Mouse (Mus musculus) ovary, postnatal 14 days (tissue): ENCODE measurements around the gene Klf11.
"Not testable (repeated sequence)": the region's sequence is repeated elsewhere in the genome, so short reads cannot be mapped to it uniquely, and the experiment has no call there.

Source experiments
- DNase-seq: peaks from one replicate; pipeline ENCODE4 v3.0.0; 2022; ENCODE audit warnings: low spot score

The Klf11 gene

DNA sequence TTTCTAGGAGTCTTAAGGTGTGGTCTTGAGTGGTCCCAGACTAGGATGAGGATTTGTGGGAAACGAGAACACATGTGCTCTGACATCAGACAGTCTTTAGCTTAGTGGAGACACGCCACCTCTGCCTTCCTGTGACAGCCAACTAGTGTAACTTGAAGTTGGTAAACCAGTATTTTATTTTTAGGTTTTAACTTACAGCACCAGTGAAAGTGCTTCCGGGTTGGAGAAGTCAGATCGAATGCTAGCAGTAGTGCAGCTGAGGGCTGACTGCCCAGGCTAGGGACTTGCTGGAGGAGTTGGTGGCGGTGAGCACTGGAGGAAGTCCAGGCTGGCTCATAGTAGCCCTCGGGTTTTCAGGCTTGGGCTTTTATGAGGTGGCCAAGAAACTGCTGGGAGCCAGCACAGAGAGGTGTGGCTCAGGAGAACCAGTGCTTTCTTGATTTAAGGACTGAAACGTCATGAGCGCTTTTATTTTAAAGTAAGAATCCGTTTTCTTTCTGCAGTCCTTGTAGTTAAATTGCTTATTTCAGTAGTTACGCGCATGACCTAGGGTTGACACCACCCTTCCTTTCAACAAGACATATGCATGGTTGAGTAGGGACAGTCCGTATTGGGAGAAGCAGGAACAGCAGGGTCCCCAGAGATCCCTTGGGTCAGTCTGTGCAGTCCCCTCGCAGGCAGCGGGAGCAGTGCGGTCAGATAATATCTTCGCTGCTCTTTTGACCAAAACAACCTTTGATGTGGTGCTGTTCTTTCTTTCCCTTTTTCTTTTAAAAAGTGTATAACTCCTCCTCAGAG lies 3.2 kb downstream of the Klf11 start:
- no peak for DNase-seq

DNA sequence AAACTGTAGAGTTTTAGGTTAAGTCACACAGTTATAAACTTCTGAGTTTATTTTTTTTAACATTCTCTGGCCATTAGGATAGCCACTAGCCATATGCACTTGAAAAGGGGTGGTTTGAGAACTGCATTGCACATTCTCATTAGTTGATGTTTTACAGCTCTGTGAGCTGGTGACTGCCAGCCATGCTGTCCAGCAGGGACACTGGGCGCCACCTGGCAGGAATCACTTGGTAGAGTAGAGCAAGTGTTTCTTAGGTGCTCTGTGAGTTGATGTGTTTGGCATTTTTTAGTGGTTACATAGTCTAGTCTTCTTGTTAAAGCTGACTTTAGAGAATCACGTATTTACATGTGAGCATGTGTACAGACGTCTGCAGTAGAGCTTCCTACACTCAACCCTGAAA lies 5.4 kb downstream of the Klf11 start:
- no peak for DNase-seq

DNA sequence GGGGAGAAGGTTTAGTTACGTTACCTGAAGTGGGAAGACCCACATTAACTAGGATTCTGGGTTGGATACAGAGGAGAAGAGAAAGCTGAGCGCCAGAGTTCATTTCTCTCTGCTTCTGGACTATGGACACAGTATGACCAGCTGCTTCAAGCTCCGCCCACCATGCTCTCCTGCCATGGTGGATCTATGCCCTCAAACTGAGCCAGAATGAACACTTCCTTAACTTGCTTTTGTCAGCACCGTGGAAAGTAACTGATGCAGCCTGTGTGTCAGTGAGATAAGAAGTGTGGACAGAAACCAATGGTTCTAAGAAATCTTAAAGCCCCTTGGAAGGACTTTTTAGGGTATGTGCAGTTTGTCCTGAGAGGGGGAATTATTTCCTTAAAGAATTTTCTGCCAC lies 7.9 kb downstream of the Klf11 start:
- DNase-seq, result no peak

DNA sequence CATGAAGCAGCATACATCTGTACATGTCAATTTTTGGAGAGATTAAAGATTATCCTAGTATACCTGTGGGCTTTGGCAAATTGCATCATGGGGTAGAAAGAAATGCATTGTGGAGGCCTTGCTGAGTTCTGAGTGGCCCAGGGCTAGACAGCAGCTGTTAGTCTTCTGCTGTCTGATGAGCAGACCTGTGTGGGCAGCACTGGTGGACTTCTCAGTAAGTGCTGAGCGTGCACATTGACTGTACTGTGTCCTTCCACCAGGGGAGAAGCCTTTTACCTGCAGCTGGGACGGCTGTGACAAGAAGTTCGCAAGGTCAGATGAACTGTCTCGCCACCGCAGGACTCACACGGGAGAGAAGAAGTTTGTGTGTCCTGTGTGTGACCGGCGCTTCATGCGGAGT lies 8.8 kb downstream of the Klf11 start:
- no peak for DNase-seq

DNA sequence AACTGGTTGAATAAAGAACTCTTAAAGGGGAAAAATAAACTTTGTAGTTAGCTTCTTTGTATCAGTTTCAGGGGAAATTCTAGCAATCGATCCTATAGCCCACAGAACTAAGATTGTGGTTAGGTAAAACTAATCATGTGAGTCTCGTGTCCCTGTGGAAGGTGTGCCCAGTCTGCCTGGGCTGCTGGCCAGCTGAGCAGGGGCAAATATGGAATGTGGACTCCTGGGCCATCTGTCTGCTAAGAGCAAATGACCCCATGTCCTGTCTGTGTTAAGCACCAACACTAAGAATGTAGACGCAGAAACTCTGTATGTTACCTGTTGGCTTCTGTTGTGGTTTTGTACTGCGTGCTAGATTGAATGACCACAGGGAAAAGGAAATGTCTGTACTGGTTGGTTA lies 10.0 kb downstream of the Klf11 start:
- DNase-seq, result no peak

DNA sequence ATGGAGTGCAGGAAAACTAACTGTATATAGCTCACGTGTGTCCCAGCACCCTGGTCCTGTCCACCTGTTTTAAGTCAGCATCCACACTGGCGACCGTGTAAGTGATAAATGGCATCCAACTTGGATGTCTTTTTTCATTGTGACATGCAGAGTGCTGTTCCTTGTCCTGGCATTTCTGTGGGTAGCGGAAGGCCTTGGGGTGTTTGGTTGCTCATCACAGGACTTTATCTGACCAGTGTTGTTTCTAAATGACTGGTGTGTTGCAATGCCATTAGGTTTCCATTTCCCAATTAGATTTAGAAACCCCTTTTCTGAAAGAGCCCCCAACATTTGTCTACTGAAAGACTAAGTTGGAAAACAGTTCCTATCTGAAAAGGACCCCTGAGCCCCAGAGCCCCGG lies 11.1 kb downstream of the Klf11 start:
- DNase-seq, result no peak

DNA sequence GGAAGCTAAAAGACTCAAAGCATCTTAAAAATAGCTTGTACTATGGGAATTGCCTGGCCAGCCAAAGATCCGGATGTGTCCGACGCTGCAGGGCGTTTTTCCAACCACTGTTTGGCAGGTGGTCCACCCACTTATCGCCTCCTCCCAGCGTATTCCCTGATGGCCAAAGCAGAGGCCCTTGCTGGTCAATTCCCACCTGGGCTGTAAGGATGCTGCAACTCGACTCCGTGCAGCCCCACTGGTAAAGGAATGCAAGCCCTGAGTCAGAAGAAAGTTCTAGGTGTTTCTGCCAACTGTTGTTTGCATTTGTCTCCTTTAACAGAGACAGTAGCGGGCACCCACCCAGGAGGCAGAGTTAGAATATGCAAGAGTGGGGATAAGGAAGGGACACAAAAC lies 29.0 kb downstream of the Klf11 start:
- DNase-seq, result no peak

DNA sequence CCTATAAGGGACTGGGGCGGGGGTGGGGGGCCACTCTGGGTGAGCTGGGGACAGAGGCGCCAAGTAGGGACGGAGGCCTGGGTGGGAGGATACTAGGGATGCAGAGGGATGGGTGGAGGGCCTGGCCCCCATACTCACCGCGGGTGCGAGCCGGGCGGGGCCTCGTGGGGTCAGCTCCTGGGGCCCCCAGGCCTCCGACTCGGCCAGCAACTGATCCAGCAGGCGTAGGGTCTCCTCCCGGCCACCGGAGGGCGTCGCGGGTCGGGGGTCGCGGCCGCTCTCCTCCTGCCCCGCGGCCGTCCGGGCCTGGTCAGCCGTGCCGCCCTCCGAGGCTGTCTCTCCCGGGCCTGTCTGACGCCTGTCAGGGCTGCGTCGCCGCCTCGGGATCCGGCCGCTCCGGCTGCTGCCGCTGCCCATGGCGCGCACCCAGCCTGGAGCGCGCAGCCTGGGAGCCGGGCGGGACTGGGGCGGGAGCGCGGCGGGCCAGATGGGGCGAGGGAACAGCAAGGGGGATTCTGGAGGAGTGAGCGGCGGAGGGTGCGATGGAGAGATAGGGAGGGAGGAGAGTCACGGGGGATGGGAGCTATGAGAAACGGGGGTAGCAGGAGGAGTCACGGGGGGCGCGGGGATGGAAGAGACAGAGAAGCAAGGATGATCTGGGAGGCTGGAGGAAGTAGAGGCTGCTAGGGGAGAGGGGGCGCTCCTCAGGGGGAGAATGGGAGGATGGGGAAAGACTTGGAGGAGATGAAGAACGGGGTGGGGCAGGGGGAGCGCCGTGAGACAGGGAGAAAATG lies 29.6 kb downstream of the Klf11 start:
- DNase-seq, result peak; percentile 29

DNA sequence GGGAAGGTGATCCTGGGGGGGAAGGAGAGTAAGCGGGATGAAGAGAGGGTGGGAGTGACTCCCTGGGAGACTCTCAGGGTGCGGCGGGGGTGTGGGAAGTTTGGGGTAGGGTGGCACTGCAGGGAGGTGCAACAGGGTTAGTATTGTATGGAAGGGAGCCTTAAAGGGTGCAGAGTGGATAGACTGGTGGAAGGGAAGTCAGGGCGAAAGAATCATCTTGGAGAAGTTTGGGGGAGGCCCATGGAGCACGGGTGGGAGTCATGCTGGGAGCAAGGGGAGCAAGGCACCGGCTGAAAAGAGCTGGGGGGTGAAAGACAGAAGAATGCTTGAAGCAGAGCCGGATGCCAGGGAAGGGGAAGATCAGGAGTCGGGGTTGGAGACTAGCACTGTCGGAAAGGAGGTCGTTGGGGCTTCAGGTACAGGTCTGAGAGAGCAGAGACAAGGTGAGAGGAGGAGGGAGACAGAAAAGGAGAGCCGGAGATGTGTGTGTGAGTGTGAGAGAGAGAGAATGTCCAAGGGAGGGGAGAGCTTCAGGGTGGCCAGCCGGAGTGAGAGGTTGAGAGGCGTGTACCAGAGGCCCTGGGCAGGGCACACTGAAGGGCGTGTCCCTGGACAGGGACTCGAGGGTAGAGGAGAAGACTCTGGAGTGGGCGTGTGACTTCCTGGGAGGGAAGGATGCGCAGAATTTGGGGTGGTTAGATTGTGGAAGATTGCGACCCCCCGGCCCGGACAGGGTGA lies 30.4 kb downstream of the Klf11 start, which contains the start of gene Cys1:
Gene Cys1 (minus strand): TSS at position 528 of the 738 bp plus-strand sequence.
- no peak for DNase-seq

DNA sequence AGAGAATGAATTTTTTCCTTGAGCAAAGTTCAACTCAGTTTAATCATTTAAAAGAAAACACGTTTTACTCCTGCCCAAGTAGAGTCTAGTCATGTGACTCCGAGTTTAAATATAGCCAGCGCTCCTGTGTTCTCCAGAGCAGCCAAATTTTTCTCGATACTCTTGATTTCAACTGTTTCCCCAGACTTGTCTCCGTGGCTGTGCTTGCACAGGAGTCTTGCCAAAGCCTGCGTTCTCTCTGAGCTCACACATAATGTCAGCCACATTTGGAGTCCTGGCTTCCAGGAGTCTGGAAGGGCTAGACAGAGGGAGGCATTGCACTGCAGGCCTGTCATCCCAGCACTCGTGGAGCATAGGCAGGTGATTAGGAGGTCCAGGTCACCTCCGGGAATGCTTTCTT lies 31.5 kb downstream of the Klf11 start:
- no peak for DNase-seq

DNA sequence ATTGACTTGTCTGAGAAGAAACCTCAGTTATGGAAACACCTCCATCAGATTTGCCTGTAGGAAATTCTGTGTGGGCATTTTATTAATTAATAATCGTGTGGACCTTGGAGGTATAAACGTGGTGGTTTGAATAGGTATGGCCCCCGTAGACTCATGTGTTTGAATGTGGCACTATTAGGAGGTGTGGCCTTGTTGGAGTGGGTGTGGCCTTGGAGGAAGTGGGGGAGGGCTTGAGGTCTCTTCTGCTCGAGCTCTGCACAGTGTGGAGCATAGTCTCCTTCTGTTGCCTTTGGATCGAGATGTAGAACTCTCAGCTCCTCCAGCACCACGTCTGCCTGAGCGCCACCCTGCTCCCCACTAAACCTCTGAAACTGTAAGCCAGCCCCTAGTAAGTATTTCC lies 32.4 kb downstream of the Klf11 start:
- no peak for DNase-seq

DNA sequence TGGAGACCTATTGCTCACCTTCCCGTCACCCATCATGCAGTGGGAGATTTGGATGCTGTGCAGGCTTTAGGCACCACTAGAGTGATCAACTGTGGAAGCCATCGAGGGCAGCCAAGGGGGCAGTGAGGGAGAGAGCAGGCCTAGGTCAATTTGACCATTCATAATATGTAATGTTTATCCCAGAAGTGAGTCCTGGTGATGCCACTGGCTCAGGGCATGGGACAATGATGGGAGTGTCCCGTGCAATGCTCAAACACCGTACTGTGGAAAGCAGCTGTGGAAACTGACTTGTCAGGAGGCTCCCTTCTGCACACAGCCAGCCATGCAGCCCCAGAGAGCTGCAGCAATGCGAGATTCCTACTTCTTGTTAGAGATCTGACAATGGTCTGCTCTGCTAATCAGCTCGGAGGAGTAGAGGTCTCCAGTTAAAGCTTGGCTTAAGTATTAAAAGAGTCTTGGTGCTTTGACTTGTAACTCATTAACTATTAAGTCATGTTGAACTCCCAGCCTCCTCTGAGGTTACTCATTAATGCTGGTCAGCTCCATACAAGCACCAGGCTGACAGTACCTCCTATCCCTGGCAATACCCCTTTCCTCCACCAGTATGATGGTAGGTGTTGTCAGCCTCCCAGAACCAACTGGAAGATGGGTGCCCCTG lies 35.1 kb downstream of the Klf11 start:
- DNase-seq, result no peak

DNA sequence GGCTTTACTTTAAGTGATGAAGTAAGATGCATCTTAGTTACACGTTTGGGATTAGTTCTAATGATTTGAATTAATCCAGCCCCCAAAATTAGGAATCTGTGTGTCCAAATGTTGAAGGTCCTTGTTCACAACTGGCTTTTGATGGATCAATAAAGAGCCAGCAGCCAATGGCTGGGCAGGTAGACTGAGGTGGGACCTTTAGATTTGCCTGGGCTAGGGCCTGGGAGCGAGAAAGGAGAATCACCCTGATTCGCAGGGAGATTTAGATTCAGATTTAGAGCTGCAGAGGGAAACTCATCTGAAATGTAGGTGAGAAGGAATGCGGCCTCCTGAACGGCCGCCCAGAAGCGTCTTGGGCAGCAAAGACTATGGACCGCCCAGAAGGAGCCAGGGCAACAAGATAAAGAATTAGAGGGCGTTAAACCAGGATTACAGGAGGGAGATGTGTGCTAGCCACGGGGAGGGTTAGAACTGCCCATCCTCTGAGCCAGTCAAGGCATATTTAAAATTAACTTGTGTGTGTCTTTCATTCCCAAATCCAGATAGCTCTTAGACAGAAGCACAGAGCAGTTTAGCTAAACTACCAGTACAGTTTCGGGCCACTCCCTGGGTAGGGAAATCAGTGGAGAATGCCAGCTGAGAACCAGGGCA lies 35.7 kb downstream of the Klf11 start:
- no peak for DNase-seq

DNA sequence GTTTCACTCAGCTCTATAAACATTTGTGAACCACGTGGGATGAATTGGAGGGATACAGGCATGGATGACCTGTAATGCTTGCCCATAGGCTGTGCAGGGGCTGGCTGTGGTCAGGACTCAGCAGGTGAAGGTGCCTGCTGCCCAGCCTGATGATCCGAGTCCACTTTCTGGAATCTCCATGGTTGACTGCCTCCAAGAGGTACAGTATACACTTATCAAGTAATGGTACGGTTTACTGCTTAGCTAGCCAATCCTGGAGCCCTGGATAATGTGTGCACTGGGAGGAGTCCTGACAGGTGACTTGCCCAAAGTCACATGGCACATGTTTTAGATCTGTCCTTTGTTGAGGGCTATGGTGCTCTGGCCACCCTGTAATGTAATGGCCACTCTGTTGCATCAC lies 39.3 kb downstream of the Klf11 start:
- DNase-seq, result no peak

DNA sequence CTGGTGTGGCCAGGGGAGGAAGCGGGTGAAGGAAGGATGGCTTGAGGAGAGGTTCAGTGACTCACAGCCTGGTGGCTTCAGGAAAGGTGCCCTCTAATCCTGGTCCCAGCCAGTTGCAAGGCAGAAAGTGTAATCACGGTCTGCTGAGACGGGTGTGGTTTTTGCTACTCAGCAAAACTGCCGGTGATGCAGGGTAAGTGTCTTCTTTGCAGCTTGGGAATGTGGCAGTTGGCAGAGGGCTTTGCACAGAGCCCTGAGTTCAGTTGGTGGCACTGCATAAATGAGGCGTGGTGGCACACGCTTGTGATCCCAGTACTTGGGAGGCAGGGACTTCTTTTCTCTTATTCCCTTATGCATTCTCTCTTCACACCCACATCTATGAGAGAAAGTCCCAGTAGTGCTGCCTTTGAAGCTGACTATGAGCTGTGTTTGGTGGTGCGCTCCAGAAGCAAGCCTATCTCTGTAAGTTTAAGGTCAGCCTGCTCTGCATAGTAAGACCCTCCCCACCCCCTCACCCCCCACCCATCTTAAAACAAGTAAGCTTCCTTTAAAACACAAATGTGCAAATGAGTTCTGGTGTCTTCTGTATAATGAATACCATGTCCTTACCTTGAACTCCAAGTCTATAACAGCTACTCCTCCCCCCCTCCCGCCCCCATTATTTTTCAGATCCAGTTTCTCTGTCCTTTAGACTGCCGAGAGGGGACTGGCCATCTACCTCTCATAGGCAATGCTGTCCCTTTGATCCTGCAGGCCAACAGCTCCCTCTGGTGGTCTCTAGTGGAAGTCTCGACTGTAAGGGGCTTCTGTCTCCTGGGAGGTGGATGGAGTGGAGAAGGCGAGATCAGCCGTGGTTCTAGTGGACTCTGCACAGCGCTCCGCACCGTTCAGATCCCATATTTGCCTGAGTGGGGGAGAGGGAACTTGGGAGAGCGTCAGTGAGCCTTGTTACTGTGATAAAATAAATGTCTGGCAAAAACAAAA lies 45.7 kb downstream of the Klf11 start:
- peak; percentile 81 for DNase-seq

DNA sequence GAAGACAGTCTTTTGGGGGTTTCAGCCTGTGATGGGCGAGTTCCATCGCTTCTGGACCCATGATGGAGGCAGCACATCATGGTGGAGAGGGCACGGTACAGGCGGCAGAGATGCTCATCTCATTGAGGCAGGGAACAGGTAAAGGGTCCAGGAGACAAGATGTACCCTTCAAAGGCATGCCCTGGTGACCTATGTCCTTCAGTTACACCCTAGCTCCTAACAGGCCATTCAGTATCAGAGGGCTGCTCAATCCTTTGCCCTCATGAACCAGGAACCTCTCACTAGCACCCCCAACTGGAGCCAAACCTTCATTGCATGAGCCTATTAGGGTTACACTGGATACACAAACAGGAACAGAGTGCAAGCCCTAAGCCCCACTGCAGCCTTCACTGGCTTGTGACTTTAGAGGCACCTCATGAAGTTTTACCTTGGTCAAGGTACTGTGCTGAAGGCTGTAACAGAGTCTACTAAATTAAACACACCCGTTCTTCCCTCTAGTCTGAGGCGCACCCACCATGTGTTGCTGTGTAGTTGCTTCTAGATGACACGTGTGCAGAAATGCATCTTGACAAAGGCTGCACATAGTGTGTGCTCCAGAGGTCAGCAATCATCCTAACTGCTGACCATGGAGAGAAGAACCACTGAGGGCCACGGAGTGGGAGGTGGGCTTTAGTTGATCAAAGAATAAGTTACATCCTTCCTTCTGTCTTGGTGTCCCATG lies 46.6 kb downstream of the Klf11 start:
- DNase-seq, result no peak

DNA sequence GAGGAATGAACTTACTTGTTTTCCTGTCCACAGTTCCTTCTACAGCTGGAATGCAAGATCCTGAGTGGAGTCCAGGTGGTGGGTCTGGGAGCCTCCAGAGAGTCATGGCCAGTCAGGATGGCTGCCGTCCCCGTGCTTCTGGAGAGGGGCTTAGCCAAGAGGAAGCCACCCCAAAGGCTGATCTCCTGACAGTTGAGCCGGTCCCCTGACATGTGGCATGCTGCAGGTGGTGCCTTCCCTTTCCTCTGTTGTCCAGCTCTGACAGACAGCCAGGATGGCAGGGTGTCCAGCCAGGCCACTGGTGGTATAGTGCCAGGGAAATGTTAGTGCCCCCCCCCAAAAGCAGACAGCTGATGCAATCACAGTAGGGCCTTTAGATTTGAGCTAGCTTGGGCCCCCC lies 47.4 kb downstream of the Klf11 start:
- DNase-seq, result no peak

DNA sequence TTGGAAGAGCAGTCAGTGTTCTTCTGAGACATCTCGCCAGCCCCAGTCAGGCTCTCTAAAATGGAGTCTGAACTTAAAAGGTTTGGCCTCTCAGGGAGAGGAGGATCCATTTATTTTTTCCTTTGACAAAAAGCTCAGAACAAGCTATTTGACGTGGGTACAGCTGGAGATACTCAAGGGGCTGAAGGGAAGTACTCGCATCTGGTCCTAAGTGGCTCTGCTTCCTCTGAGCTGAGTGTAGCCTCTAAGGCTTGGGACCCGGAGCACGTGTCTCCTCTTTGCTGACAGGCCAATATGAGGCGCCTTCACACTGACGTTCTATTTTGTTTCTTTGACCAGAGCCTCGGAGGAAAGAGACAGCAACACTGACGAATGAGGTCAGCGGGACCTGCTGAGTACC lies 48.5 kb downstream of the Klf11 start:
- DNase-seq, result no peak

DNA sequence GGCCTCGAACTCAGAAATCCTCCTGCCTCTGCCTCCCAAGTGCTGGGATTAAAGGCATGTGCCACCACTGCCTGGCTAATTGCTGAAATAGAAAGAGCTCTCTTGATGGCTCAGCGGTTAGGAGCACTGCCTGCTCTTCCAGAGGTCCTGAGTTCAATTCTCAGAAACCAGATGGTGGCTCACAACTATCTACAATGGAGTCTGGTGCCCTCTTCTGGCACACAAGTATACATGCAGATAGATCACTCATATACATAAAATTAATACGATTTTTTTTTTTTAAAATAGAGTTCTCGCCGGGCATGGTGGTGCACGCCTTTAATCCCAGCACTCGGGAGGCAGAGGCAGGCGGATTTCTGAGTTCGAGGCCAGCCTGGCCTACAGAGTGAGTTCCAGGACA lies 50.5 kb downstream of the Klf11 start:
- not testable (repeated sequence) for DNase-seq

DNA sequence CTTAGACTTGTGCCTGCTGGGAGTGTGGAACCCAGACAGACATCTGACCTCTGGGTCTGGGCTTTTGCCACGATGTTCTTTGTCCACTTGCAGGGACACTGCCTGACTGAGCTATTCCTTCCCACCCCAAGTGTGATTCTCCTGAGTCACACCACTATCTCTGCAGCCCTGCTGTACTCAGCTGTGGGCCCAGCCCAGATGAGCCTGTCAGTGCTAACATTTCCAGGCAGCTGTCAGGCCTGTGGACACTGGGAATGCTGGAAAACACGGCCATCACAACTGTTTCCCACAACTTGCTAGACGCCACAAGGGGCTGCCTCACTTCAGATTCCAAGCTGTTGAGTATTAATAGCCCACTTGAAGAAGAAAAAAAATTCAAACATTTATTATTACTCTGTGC lies 51.9 kb downstream of the Klf11 start:
- no peak for DNase-seq
